Comparison of ENCODE assay signal across 31 mouse cellular contexts in genomic region chr17:47750101-47750500, GRCm38 (mm10). TPM values are rescaled to one million over a fixed set of nuclear protein-coding genes. Genes with fewer than 3 reads are reported as not detected.
DNase-seq lines count a peak whose midpoint lies in the region; ATAC-seq and TF ChIP-seq lines count a peak whose summit lies in the region.
"Had no signal": no experiment of that assay in that cellular context is flagged by ENCODE, and none has a peak within 500 bp of the region (broad histone marks: within the 10 kb centered on the region; RNA-seq: fewer than 3 reads in every experiment).

No protein-coding gene starts in this region.

- no peaks in the 10 kb centered on the region for H3K27me3 ChIP-seq in liver, adult 2 months (ENCODE audit: control insufficient read depth, insufficient read depth, low read length)
- no peaks in the 10 kb centered on the region for H3K27me3 ChIP-seq in liver, embryonic 12.5 days (replicated peaks)
- H3K27me3 ChIP-seq: heart, embryonic 13.5 days had no signal

- no peak overlapping the region for H3K27ac ChIP-seq in liver, adult 2 months (replicated peaks; ENCODE audit: insufficient read depth, low read depth, low read length)
- H3K27ac ChIP-seq in liver, embryonic 12.5 days, result no peak overlapping the region; the same call in 1 of the 2 replicates
- H3K27ac ChIP-seq: hindbrain, embryonic 14.5 days; hindbrain, postnatal 0 days had no signal

- no peak overlapping the region for H3K9ac ChIP-seq in liver, adult 2 months (ENCODE audit: low read depth, low read length)
- H3K9ac ChIP-seq in liver, embryonic 12.5 days, result no peak overlapping the region
- H3K9ac ChIP-seq: forebrain, postnatal 0 days; hindbrain, embryonic 14.5 days had no signal

- peaks cover 17% of the 10 kb centered on the region; the same call in 1 of the 2 replicates for H3K79me2 ChIP-seq in liver, adult 2 months (ENCODE audit: control insufficient read depth, insufficient read depth, low read length)

- no peak for ATAC-seq in liver, embryonic 12.5 days
- ATAC-seq: CD4-positive, CD25-positive, alpha-beta regulatory T cell, adult 4 months; forebrain, embryonic 14.5 days; forebrain, postnatal 0 days; hindbrain, postnatal 0 days had no signal

- H3K4me3 ChIP-seq in liver, adult 2 months (ENCODE audit: insufficient read depth, low read depth, low read length), result no peak overlapping the region
- H3K4me3 ChIP-seq in liver, embryonic 12.5 days, result no peak overlapping the region
- H3K4me3 ChIP-seq: heart, adult 2 months; heart, embryonic 10.5 days; heart, embryonic 13.5 days had no signal

- no peak for TF ChIP-seq POLR2A in liver, adult 2 months (IDR thresholded peaks at IDR 0.05; ENCODE audit: extremely low read depth, insufficient read depth, low read length)

- 0 out of 2 replicates have a peak, but pooled peaks cover 5% of the 10 kb centered on the region for H3K9me3 ChIP-seq in liver, embryonic 12.5 days (replicated peaks)
- H3K9me3 ChIP-seq: heart, embryonic 10.5 days had no signal

- no peaks in the 10 kb centered on the region; the same call in 1 of the 2 replicates for H3K36me3 ChIP-seq in liver, adult 2 months (ENCODE audit: control insufficient read depth, insufficient read depth, low read length)
- peaks cover 7% of the 10 kb centered on the region for H3K36me3 ChIP-seq in liver, embryonic 12.5 days

- DNase-seq in liver, adult 2 months (ENCODE audit: extremely low read depth, low read depth, low spot score), result peak; percentile 85
- DNase-seq in adipocyte (ENCODE audit: low spot score), result peak; percentile 18
- peak; percentile 68 for DNase-seq in fat pad, adult 2 months (ENCODE audit: extremely low read depth, low read depth, low spot score)
- no peak for DNase-seq in lung, postnatal 14 days
- DNase-seq in cerebellum, postnatal 36 days, result no peak
- DNase-seq: adrenal gland, adult 8-10 months; adrenal gland, postnatal 25 days; cerebellum, adult 11-12 months; cerebellum, adult 8-10 months; cerebellum, postnatal 10 days; forebrain, postnatal 0 days; gastrocnemius, postnatal 36 days; heart, adult 2 months; heart, postnatal 14 days; heart, postnatal 4 days had no signal

- H3K4me2 ChIP-seq in liver, embryonic 12.5 days, result no peak overlapping the region
- H3K4me2 ChIP-seq: heart, embryonic 13.5 days; hindbrain, embryonic 14.5 days had no signal

- no peak for TF ChIP-seq CTCF in liver, adult 2 months (IDR thresholded peaks at IDR 0.05; ENCODE audit: low read depth, low read length)

- 19% methylated on average over 6 of the region's 6 CpGs for WGBS in liver, adult 2 months
- 64% methylated on average over 6 of the region's 6 CpGs for WGBS in liver, embryonic 12.5 days (ENCODE audit: insufficient replicate concordance)

- H3K4me1 ChIP-seq in liver, adult 2 months (ENCODE audit: control insufficient read depth, insufficient read depth, low read length), result peaks cover 19% of the 10 kb centered on the region
- H3K4me1 ChIP-seq in liver, embryonic 12.5 days, result peaks cover 55% of the 10 kb centered on the region

RNA-seq across cellular contexts. Expression of gene Tfeb, which starts 13.3 kb away (rescaled TPM):
- total RNA-seq in liver, adult 2 months (2014; rRNA removed), result 5.7 and 8.1 TPM in 2 replicates
- 15.7 and 16.6 TPM in 2 replicates for polyA plus RNA-seq in liver, adult 2 months (2012; rRNA removed)
- 5.6 and 5.8 TPM in 2 replicates for polyA plus RNA-seq in liver, embryonic 12.5 days (2016; fragmentation: Nextera tagmentation; extraction: Ambion mirVana)

RNA-seq across cellular contexts. Expression of gene Pgc, which starts 23.5 kb away (rescaled TPM):
- total RNA-seq in liver, adult 2 months (2014; rRNA removed), result 0.20 TPM in 1 of 2 replicates, not detected in the other
- polyA plus RNA-seq in liver, adult 2 months (2012; rRNA removed), result 0.26 and 0.37 TPM in 2 replicates
- not detected in 2 replicates for polyA plus RNA-seq in liver, embryonic 12.5 days (2016; fragmentation: Nextera tagmentation; extraction: Ambion mirVana)
- total RNA-seq: adrenal gland, adult 8-10 months; adrenal gland, postnatal 25 days; forebrain, postnatal 0 days; gastrocnemius, adult 8-10 months; gastrocnemius, postnatal 36 days; granulocyte monocyte progenitor cell, adult 5-6 weeks; heart, adult 2 months; heart, postnatal 14 days; heart, postnatal 4 days; MEL had no signal
- polyA plus RNA-seq: brain, embryonic 14.5 days; C2C12; CD4-positive, CD25-positive, alpha-beta regulatory T cell, adult 4 months; embryonic facial prominence, embryonic 14.5 days; forebrain, embryonic 11.5 days; forebrain, embryonic 14.5 days; forebrain, postnatal 0 days; frontal cortex, adult 2 months; hindbrain, embryonic 11.5 days; hindbrain, embryonic 14.5 days had no signal

RNA-seq across cellular contexts. Expression of gene Prickle4, which starts 55.6 kb away (rescaled TPM):
- total RNA-seq in liver, adult 2 months (2014; rRNA removed), result 1.9 and 2.0 TPM in 2 replicates
- 7.9 and 9.9 TPM in 2 replicates for polyA plus RNA-seq in liver, adult 2 months (2012; rRNA removed)
- polyA plus RNA-seq in liver, embryonic 12.5 days (2016; fragmentation: Nextera tagmentation; extraction: Ambion mirVana), result not detected in 2 replicates
- polyA plus RNA-seq: CD4-positive, CD25-positive, alpha-beta regulatory T cell, adult 4 months; heart, embryonic 10.5 days had no signal

RNA-seq across cellular contexts. Expression of gene Gm21981, which starts 55.8 kb away (rescaled TPM):
- total RNA-seq in liver, adult 2 months (2014; rRNA removed), result 0.09 and 0.27 TPM in 2 replicates
- 0.36 and 0.46 TPM in 2 replicates for polyA plus RNA-seq in liver, adult 2 months (2012; rRNA removed)
- polyA plus RNA-seq in liver, embryonic 12.5 days (2016; fragmentation: Nextera tagmentation; extraction: Ambion mirVana), result 0.06 and 0.07 TPM in 2 replicates
- total RNA-seq: granulocyte monocyte progenitor cell, adult 5-6 weeks had no signal
- polyA plus RNA-seq: CD4-positive, CD25-positive, alpha-beta regulatory T cell, adult 4 months had no signal

Comparison
In these comparisons a context has a peak if more than half of its experiments do, and no peak if none do; other contexts are left out.
1. DNase-seq: peak in liver, adult 2 months (single experiment), adipocyte (single experiment) and fat pad, adult 2 months (single experiment); none in lung, postnatal 14 days (single experiment) and cerebellum, postnatal 36 days (0 of 2).